Mouse (Mus musculus): ENCODE data around the gene Senp5. TPM values are rescaled to one million over a fixed set of nuclear protein-coding genes. Genes with fewer than 3 reads are reported as not detected.

Gene Senp5
- total RNA-seq (2014; rRNA removed; ENCODE audit: low replicate concordance) (10.5 and 16.6 TPM in 2 replicates), polyA plus RNA-seq (2015; fragmentation: Nextera tagmentation; extraction: Ambion mirVana) (5.6 and 6.1 TPM in 2 replicates)

DNA sequence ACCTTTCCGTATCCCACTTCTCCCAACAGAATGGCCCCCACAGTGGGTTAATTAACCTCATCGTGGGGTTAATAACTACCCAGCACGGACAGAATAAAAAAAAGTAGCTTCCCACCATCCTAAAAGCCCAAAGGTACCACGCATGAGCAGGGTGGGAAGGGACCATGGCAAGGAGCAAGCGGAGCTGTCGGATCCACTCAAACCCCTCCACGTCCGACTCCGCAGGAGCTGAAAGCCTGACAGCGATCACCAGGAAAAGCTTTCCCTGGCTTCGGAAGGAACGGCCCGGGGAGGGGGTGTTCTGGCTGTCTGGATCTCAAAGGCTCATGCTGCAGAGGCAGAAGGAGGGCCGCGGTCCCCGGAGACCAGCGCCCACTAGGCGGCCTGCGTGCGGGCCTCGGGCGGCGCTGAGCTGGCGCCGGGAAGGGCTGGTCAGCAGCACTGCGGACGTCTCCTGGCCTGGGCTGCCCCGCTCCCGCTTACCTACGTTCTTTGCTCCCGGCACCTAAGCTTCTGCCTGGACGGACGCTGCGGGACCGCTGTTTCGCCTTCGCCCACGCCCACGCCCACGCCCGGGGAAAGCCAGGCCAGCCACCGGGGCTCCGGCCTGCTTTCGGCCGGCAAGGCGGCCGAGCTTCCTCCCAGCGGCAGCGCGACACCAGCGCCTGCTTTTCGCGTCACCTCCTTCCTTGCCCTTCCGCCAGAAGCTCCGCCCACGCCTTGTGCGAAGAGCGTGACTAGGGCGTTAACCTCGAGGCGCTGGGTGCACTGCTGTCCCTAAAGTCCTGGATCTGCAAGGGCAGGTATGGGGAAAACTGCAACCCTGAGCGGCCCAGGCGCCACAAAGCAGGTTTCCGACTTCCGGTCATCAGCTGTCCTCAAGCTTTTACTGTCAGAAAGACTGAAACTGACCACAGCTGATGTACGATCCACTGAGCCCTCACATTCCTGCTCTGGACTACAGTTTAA, at the start of gene Senp5:
Senp5 (minus strand) TSS at position 779 of the 969 bp plus-strand sequence.
- TF ChIP-seq EP300 (IDR thresholded peaks at IDR 0.05; ENCODE audit: low read depth) (0 out of 2 replicates have a peak, but pooled peaks have one; percentile 23), CTCF (IDR thresholded peaks at IDR 0.05; ENCODE audit: low read depth) (no peak)
- Histone ChIP-seq H3K9me3 (replicated peaks; ENCODE audit: control insufficient read depth, low read length) (no peaks in the 10 kb centered on the region), H3K27ac (ENCODE audit: low read depth) (peak within 1 kb of the TSS; percentile 82), H3K36me3 (replicated peaks; ENCODE audit: control insufficient read depth, insufficient read depth, low read length) (0 out of 2 replicates have a peak, but pooled peaks cover 5% of the 10 kb centered on the region), H3K4me3 (ENCODE audit: low read depth, low read length) (peak within 1 kb of the TSS; percentile 83), H3K4me2 (ENCODE audit: low read depth, low read length) (peak within 1 kb of the TSS; percentile 90), H3K4me1 (ENCODE audit: control insufficient read depth, insufficient read depth) (peaks cover 11% of the 10 kb centered on the region), H3K9ac (replicated peaks; ENCODE audit: low read depth, low read length) (peak within 1 kb of the TSS; percentile 88), H3K27me3 (ENCODE audit: control insufficient read depth, insufficient read depth, low read length) (no peaks in the 10 kb centered on the region)
- under 1% methylated on average over 65 of the region's 66 CpGs for WGBS
- ATAC-seq (ENCODE audit: insufficient read depth, low read depth) (peak; percentile 96), DNase-seq (ENCODE audit: low spot score) (peak; percentile 97)

DNA sequence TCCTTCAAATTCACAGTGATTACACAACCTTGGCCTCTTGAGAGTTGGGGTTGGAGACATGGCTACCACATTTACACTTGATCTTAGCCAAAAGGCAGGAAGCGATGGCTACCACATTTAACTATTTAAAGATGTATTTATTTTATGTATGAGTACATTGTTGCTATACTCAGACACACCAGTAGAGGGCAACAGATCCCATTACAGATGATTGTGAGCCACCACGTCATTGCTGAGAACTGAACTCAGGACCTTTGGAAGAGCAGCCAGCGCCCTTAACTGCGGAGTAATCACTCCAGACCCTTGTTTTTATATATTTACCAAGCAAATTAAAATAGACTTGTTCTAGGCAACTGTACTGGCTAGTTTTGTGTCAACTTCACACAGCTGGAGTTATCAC, 39.3 kb upstream of the Senp5 start:
- H3K27me3 ChIP-seq (ENCODE audit: control insufficient read depth, insufficient read depth, low read length), result no peaks in the 10 kb centered on the region
- H3K4me2 ChIP-seq (ENCODE audit: low read depth, low read length), result no peak overlapping the region
- DNase-seq (ENCODE audit: low spot score) (no peak), ATAC-seq (ENCODE audit: insufficient read depth, low read depth) (no peak)
- no peak overlapping the region for H3K27ac ChIP-seq (ENCODE audit: low read depth)
- no peak overlapping the region for H3K9ac ChIP-seq (replicated peaks; ENCODE audit: low read depth, low read length)
- no peaks in the 10 kb centered on the region for H3K4me1 ChIP-seq (ENCODE audit: control insufficient read depth, insufficient read depth)
- WGBS, result 90% methylated on average over 4 of the region's 4 CpGs
- H3K9me3 ChIP-seq (replicated peaks; ENCODE audit: control insufficient read depth, low read length), result no peaks in the 10 kb centered on the region
- no peak overlapping the region for H3K4me3 ChIP-seq (ENCODE audit: low read depth, low read length)
- TF ChIP-seq EP300 (IDR thresholded peaks at IDR 0.05; ENCODE audit: low read depth), result no peak
- TF ChIP-seq CTCF (IDR thresholded peaks at IDR 0.05; ENCODE audit: low read depth), result no peak
- peaks cover 77% of the 10 kb centered on the region for H3K36me3 ChIP-seq (replicated peaks; ENCODE audit: control insufficient read depth, insufficient read depth, low read length)

- 91% methylated on average over 9 of the region's 9 CpGs for WGBS
- Histone ChIP-seq H3K4me2 (ENCODE audit: low read depth, low read length) (no peak overlapping the region), H3K9ac (replicated peaks; ENCODE audit: low read depth, low read length) (no peak overlapping the region), H3K27ac (ENCODE audit: low read depth) (no peak overlapping the region), H3K27me3 (ENCODE audit: control insufficient read depth, insufficient read depth, low read length) (no peaks in the 10 kb centered on the region), H3K4me1 (ENCODE audit: control insufficient read depth, insufficient read depth) (no peaks in the 10 kb centered on the region), H3K36me3 (replicated peaks; ENCODE audit: control insufficient read depth, insufficient read depth, low read length) (peaks cover 78% of the 10 kb centered on the region), H3K4me3 (ENCODE audit: low read depth, low read length) (no peak overlapping the region), H3K9me3 (replicated peaks; ENCODE audit: control insufficient read depth, low read length) (no peaks in the 10 kb centered on the region)
- DNase-seq (ENCODE audit: low spot score) (no peak), ATAC-seq (ENCODE audit: insufficient read depth, low read depth) (no peak)
- TF ChIP-seq CTCF (IDR thresholded peaks at IDR 0.05; ENCODE audit: low read depth), result no peak
- TF ChIP-seq EP300 (IDR thresholded peaks at IDR 0.05; ENCODE audit: low read depth), result no peak
Measured at GRCm38 (mm10) chr16:32019678-32020077, 16.6 kb upstream of the Senp5 start.

GRCm38 (mm10) chr16:32010330-32010729, 7.2 kb upstream of the Senp5 start:
- Histone ChIP-seq H3K9me3 (replicated peaks; ENCODE audit: control insufficient read depth, low read length) (no peaks in the 10 kb centered on the region), H3K36me3 (replicated peaks; ENCODE audit: control insufficient read depth, insufficient read depth, low read length) (peaks cover 2% of the 10 kb centered on the region; the same call in 1 of the 2 replicates), H3K4me3 (ENCODE audit: low read depth, low read length) (no peak overlapping the region), H3K27me3 (ENCODE audit: control insufficient read depth, insufficient read depth, low read length) (no peaks in the 10 kb centered on the region), H3K4me1 (ENCODE audit: control insufficient read depth, insufficient read depth) (no peaks in the 10 kb centered on the region), H3K4me2 (ENCODE audit: low read depth, low read length) (no peak overlapping the region), H3K9ac (replicated peaks; ENCODE audit: low read depth, low read length) (no peak overlapping the region), H3K27ac (ENCODE audit: low read depth) (no peak overlapping the region)
- DNase-seq (ENCODE audit: low spot score) (no peak), ATAC-seq (ENCODE audit: insufficient read depth, low read depth) (no peak)
- TF ChIP-seq EP300 (IDR thresholded peaks at IDR 0.05; ENCODE audit: low read depth) (no peak), CTCF (IDR thresholded peaks at IDR 0.05; ENCODE audit: low read depth) (no peak)
- 81% methylated on average over 4 of the region's 4 CpGs for WGBS

- 33% methylated on average over 5 of the region's 5 CpGs for WGBS
- H3K9me3 ChIP-seq (replicated peaks; ENCODE audit: control insufficient read depth, low read length), result no peaks in the 10 kb centered on the region
- ATAC-seq (ENCODE audit: insufficient read depth, low read depth) (no peak), DNase-seq (ENCODE audit: low spot score) (no peak)
- H3K27me3 ChIP-seq (ENCODE audit: control insufficient read depth, insufficient read depth, low read length), result no peaks in the 10 kb centered on the region
- 0 out of 2 replicates have a peak, but pooled peaks cover 2% of the 10 kb centered on the region for H3K36me3 ChIP-seq (replicated peaks; ENCODE audit: control insufficient read depth, insufficient read depth, low read length)
- TF ChIP-seq EP300 (IDR thresholded peaks at IDR 0.05; ENCODE audit: low read depth), result no peak
- no peak for TF ChIP-seq CTCF (IDR thresholded peaks at IDR 0.05; ENCODE audit: low read depth)
- H3K9ac ChIP-seq (replicated peaks; ENCODE audit: low read depth, low read length), result no peak overlapping the region
- no peak overlapping the region for H3K4me2 ChIP-seq (ENCODE audit: low read depth, low read length)
- no peak overlapping the region for H3K27ac ChIP-seq (ENCODE audit: low read depth)
- H3K4me1 ChIP-seq (ENCODE audit: control insufficient read depth, insufficient read depth), result no peaks in the 10 kb centered on the region
- no peak overlapping the region for H3K4me3 ChIP-seq (ENCODE audit: low read depth, low read length)
Measured at GRCm38 (mm10) chr16:32009913-32010312, 6.8 kb upstream of the Senp5 start.
